Mouse (Mus musculus) megakaryocyte, adult 5-6 weeks (primary cell): ENCODE data around the gene Cnot3. TPM values are rescaled to one million over a fixed set of nuclear protein-coding genes. Genes with fewer than 3 reads are reported as not detected.
A peak's percentile ranks its signal among the peaks of the same experiment; 100 is the strongest.

ENCODE experiments used
- ATAC-seq: 2 replicates; pipeline ENCODE4 v1.8.0; 2016; ENCODE audit warnings: mild to moderate bottlenecking, inconsistent platforms; ENCODE audit not compliant: poor library complexity, severe bottlenecking
- total RNA-seq, 2 experiments: library from RNA; stranded (forward) in 1 of 2; stranded (reverse) in 1 of 2; fragments of 153-499, 151-499 nt in 1 of 2; fragments of 221-1000, 200-1000 nt in 1 of 2; gene quantifications; 2 replicates each; pipeline versions ENCODE4 v1.2.3 to v1.2.4; 2015 to 2017

The Cnot3 gene
- total RNA-seq, 2 experiments from 2014 or later: 23.5 to 119 TPM

GRCm38 (mm10) chr7:3646188-3646587, 1.1 kb downstream of the Cnot3 start:
- ATAC-seq: no peak

- no peak for ATAC-seq
Measured at GRCm38 (mm10) chr7:3646641-3647040, 1.6 kb downstream of the Cnot3 start.

DNA sequence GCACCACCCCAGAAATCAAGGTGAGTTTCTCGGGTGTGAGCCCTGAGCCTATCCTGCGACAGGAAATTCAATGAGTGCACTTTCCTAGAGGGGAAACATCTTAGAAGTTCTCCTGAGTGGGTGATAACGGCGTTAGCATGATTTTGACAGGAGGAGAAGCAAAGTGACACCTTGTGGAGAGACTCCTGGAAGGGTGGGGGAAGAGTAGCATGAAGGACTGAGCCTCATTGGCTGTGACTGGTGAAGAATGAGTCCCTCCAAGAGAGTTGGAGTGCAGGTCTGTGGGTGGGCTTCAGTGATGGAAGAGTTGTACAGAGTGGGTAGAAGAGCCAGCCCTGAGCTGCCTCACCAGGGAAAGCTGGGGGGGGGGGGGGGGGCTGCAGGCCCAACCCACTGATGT, 11.9 kb downstream of the Cnot3 start:
- ATAC-seq: no peak

GRCm38 (mm10) chr7:3658578-3658977, 13.5 kb downstream of the Cnot3 start:
- ATAC-seq: no peak

- no peak; the same call in 1 of the 2 replicates for ATAC-seq
Measured at GRCm38 (mm10) chr7:3664524-3665214, 19.6 kb downstream of the Cnot3 start.

DNA sequence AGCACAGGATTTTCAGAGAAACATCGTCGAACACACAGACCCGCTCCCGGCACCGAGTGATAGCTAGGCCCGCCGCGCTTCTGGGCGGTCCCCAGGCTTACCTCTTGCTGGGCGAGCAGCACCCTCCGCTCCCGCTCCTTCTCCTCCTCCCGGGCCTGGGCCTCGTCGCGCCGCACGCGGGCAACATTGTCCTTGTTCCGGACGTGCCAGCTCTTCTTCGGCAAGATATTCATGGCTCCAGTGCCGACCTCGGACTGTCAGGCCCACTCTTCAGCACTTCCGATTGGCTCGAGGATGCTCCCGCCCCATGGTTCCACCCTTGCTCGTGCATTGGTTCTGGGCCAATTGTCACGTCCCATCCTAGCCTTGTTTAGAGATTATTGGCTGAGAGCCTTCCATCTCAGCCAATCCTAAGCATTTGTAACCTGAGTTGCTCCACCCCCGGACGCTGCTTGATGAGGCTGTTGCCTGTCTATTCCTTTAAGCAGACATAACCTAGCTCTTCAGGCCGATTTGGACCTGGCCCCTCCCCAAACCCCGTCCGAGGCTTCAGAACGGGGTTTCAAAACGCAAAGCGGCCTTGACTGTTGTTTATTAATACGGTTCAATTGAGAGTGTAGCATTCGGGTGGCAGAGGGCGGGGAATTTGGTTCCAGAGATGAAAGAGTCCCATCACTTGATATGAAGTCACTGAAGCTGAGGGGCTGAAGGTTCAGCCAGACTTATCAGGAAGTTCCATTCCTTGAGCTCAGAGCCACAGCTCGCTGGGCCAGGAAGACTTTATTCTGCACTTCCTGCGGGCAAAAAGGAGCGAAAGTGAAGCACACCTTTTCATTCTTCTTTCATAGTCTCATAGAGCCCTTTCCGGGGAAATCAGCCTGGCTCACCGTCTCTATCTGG, 20.4 kb downstream of the Cnot3 start, which contains the start of gene Leng1:
TSS of gene Leng1 (minus strand) at position 626 of the 900 bp plus-strand sequence.
- ATAC-seq: peak; percentile 98

GRCm38 (mm10) chr7:3666921-3667391, 21.9 kb downstream of the Cnot3 start:
- no peak for ATAC-seq

GRCm38 (mm10) chr7:3674507-3675227, 29.6 kb downstream of the Cnot3 start:
- peak; percentile 99 for ATAC-seq

DNA sequence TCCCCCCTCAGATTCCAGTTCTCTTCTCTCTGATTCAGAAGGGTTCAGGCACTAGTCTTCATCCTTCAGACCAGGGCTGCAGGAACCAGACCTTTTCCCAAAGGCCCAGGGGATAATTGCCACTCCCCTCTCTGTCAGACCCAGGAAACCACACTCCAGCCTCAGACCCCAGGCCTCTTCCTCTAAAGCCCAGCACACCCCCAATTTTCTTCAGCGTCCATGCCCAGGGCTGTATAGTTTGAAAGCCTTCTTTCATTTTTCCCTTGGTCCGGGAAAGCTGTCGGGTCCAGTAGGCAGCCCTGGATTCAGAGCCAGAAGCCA, 30.1 kb downstream of the Cnot3 start:
- 0 out of 2 replicates have a peak, but pooled peaks have one; percentile 18 for ATAC-seq

DNA sequence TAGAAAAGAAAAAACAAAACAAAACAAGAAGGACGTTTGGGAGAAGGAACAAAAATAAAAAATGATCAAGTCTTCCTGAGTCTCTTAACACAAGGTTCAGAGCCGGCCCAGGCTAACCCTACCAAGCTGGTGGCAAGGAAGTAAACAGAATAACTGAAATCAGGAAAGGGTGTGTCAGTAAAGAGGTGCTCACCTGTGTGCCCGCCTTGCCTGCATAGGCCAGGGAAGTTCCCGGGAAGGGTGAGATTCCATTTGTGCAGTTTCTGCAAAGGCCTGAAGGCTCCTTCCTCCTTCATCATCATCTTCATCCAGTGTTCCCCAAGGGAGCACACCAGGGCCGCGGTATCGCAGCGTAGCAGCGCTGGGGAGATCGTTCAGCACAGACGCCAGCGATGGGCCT, 31.3 kb downstream of the Cnot3 start:
- no peak for ATAC-seq

DNA sequence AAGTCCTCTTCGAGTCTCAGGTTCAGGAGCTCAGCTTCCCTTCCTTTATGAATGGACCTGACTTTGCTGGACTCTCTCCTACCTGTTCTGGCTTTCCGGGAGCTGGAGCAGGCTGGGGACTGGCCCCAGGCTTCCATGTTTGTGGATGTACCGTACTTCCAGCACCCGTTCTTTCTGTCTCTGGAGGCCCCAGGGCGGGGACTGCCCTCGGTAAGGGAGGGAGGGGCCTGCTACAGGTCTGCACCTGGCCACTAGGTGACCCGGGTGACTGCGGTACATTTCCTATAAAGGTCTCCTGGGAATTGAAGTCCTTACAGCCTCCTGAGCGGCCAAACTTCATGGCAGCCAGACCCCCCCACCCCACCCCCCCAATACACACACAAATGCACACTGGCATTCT, 32.3 kb downstream of the Cnot3 start, which contains the start of gene Tmc4:
TSS of gene Tmc4 (minus strand) at position 212 of the 400 bp plus-strand sequence.
- no peak for ATAC-seq

GRCm38 (mm10) chr7:3683908-3684550, 39.0 kb downstream of the Cnot3 start:
- no peak for ATAC-seq

DNA sequence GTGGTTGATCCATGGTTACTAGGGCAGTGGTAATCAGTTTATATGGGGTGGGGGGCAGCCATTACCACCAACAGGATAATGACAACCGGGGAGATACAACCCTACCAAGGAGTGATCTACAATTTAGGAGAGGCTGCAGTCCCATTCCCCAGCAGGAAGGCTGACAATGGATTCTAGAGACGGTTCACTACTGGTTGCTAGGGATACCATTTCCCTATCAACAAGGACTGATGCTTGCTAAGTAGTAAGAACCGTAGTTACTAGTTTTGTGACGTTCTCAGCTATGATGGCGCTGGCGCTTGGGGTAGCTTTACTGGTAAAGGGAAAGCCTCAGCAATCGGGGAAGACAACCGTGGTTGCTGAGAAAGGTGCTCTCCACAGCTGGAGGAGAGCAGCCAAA, 39.6 kb downstream of the Cnot3 start:
- no peak for ATAC-seq

- ATAC-seq: no peak
Measured at GRCm38 (mm10) chr7:3685400-3686187, 40.5 kb downstream of the Cnot3 start.

GRCm38 (mm10) chr7:3691919-3692318, 46.9 kb downstream of the Cnot3 start:
- no peak for ATAC-seq

- no peak for ATAC-seq
Measured at GRCm38 (mm10) chr7:3692382-3692986, 47.4 kb downstream of the Cnot3 start, which contains the start of gene Tsen34. Gene Tsen34 (plus strand): TSS chr7:3692863.

DNA sequence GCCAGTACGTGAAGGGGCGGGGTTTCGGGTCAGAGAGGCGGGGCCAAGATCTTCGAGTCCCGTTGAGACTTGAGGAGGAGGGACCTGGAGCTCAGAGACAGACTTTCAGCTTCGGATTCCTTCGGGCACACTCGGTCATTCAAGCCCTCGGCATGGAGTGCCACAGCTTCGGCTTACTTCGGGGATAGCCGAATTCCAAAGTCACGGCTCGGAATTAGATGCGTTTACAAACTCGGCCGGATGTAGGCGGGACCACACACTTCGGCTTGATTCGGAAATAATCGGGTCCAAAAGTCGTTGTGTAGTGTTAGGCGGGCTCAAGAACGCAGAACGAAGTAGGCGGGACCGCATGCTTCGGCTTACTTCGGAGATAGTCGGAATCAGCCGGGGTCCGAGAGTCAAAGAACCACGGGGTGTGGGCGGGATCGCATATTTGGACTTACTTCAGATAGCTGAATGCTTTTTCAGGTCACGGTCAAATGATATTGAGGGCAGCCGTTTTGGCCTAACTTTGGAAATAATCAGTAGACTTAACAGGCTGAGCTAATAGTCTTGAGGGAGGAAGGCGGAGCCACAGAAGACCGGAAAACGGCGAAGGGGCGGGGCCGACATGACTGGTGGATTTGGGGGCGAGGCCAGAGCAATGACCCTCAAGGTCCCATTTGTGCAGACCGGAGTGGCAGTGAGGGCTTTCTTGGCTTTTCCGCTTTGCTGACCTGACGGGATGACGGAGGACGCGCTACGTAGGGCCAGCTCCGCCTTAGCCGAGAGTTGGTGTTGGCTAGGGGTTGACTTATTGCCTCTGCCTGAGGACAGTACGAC, 48.1 kb downstream of the Cnot3 start, which contains the start of gene Mboat7:
TSS of gene Mboat7 (minus strand) at position 537 of the 822 bp plus-strand sequence.
- ATAC-seq: peak; percentile 72

DNA sequence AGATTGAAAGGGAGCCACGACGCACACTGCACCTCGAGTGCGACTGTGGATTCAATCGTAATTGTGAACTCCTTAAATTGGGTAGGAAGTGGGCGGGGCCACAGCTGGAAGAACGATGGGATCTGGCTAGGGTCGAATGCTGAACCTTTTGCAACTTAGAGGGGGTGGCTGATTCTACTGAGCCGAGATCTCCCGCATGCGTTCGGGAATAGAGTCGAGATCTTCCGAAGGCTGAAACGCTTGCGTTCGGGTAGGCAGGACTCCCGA, 48.7 kb downstream of the Cnot3 start:
- no peak for ATAC-seq
